Mouse (Mus musculus) heart, postnatal 10 days (tissue): ENCODE measurements at regions not wholly inside any gene's neighbourhood (a gene's known extent, or its start where the extent isn't known, plus 50 kb on each side); places are given as distances from the start of the nearest gene placed in this dataset.

ENCODE experiments used
- DNase-seq, 2 experiments: peaks; one replicate each; pipeline ENCODE4 v3.0.0; 2021
- intact Hi-C: fragments of 180-260 bp; cut with DNase I; formaldehyde crosslinking; loops from one replicate; pipeline ENCODE4 v1.15.1; 2025

GRCm38 (mm10) chr8:10871451-10871850 lies 136.8 kb downstream of the Irs2 start:
- intact Hi-C loops: no loop called here
- DNase-seq: no peak

GRCm38 (mm10) chr8:10870423-10871055 lies 137.7 kb downstream of the Irs2 start:
- DNase-seq: no peak
- intact Hi-C loops: no loop called here

- intact Hi-C loops: no loop called here
- no peak for DNase-seq
Observed at GRCm38 (mm10) chr8:10869866-10870265, 138.4 kb downstream of the Irs2 start.

GRCm38 (mm10) chr8:10866696-10867395 lies 141.4 kb downstream of the Irs2 start:
- intact Hi-C loops: no loop called here
- no peak for DNase-seq

GRCm38 (mm10) chr8:10865941-10866513 lies 142.2 kb downstream of the Irs2 start:
- intact Hi-C loops: no loop called here
- no peak for DNase-seq

GRCm38 (mm10) chr8:10865415-10865821 lies 142.8 kb downstream of the Irs2 start:
- intact Hi-C loops: no loop called here
- no peak for DNase-seq

- no peak for DNase-seq
- intact Hi-C loops: no loop called here
Observed at GRCm38 (mm10) chr8:10862442-10862841, 145.8 kb downstream of the Irs2 start.

- intact Hi-C loops: no loop called here
- no peak for DNase-seq
Observed at GRCm38 (mm10) chr8:10860810-10861209, 147.4 kb downstream of the Irs2 start.

GRCm38 (mm10) chr8:10857874-10858273 lies 150.4 kb downstream of the Irs2 start:
- DNase-seq: no peak
- intact Hi-C loops: no loop called here

GRCm38 (mm10) chr8:10856996-10857720 lies 151.1 kb downstream of the Irs2 start:
- DNase-seq: no peak
- intact Hi-C loops: no loop called here

GRCm38 (mm10) chr8:10855696-10856095 lies 152.6 kb downstream of the Irs2 start:
- no peak for DNase-seq
- intact Hi-C loops: no loop called here

GRCm38 (mm10) chr8:10855131-10855530 lies 153.1 kb downstream of the Irs2 start:
- no peak for DNase-seq
- intact Hi-C loops: no loop called here

GRCm38 (mm10) chr8:10854600-10854999 lies 153.7 kb downstream of the Irs2 start:
- no peak for DNase-seq
- intact Hi-C loops: no loop called here

- no peak for DNase-seq
Observed at GRCm38 (mm10) chr8:10853901-10854300, 154.4 kb downstream of the Irs2 start.

GRCm38 (mm10) chr8:10849916-10850315 lies 158.3 kb downstream of the Irs2 start:
- intact Hi-C loops: no loop called here
- DNase-seq: no peak

More at GRCm38 (mm10) chr8:10853901-10854300, 154.4 kb downstream of the Irs2 start:
- intact Hi-C loops: no loop called here

- no peak for DNase-seq
- intact Hi-C loops: no loop called here
Observed at GRCm38 (mm10) chr8:10845607-10846006, 162.7 kb downstream of the Irs2 start.

- intact Hi-C loops: no loop called here
- DNase-seq: no peak
Observed at GRCm38 (mm10) chr8:10840853-10841531, 167.3 kb downstream of the Irs2 start.

- no peak for DNase-seq
Observed at GRCm38 (mm10) chr8:10840044-10840443, 168.2 kb downstream of the Irs2 start.

GRCm38 (mm10) chr8:10835054-10835453 lies 173.2 kb downstream of the Irs2 start:
- intact Hi-C loops: no loop called here
- DNase-seq: no peak

More at GRCm38 (mm10) chr8:10840044-10840443, 168.2 kb downstream of the Irs2 start:
- intact Hi-C loops: no loop called here

- intact Hi-C loops: no loop called here
- no peak for DNase-seq
Observed at GRCm38 (mm10) chr8:10831864-10832263, 176.4 kb downstream of the Irs2 start.

GRCm38 (mm10) chr8:10831277-10831676 lies 177.0 kb downstream of the Irs2 start:
- intact Hi-C loops: no loop called here
- DNase-seq: no peak
